Mouse (Mus musculus) neural tube, embryonic 13.5 days (tissue): ENCODE results near the gene Pnpla5. TPM values are rescaled to one million over a fixed set of nuclear protein-coding genes. Genes with fewer than 3 reads are reported as not detected.

Experiments used
- ATAC-seq: fragments of 200-750 bp; cut with Nextera tagmentation; 2 replicates; pipeline ENCODE4 v1.8.0; 2017; ENCODE audit warnings: low read depth, mild to moderate bottlenecking, moderate TSS enrichment, moderate library complexity
- H3K27ac ChIP-seq: fragments of 300-500 bp; sonication (generic); replicated peaks from 2 replicates; pipeline ENCODE4 v1.5.1; 2015; ENCODE audit warnings: moderate library complexity, mild to moderate bottlenecking, inconsistent platforms
- H3K27me3 ChIP-seq: fragments of 300-500 bp; sonication (generic); 2 replicates; pipeline ENCODE4 v1.6.1; 2015; ENCODE audit warnings: mild to moderate bottlenecking, inconsistent platforms
- H3K36me3 ChIP-seq: fragments of 300-500 bp; sonication (generic); 2 replicates; pipeline ENCODE4 v1.6.1; 2015; ENCODE audit warnings: mild to moderate bottlenecking, inconsistent platforms
- H3K4me1 ChIP-seq: fragments of 300-500 bp; sonication (generic); replicated peaks from 2 replicates; pipeline ENCODE4 v1.6.1; 2015; ENCODE audit warnings: inconsistent platforms
- H3K4me2 ChIP-seq: fragments of 300-500 bp; sonication (generic); 2 replicates; pipeline ENCODE4 v1.6.1; 2015; ENCODE audit warnings: inconsistent platforms, mild to moderate bottlenecking, moderate library complexity
- H3K4me3 ChIP-seq: fragments of 300-500 bp; sonication (generic); 2 replicates; pipeline ENCODE4 v1.5.1; 2015; ENCODE audit warnings: mild to moderate bottlenecking, inconsistent platforms
- H3K9ac ChIP-seq: fragments of 300-500 bp; sonication (generic); 2 replicates; pipeline ENCODE4 v1.6.1; 2015; ENCODE audit warnings: moderate library complexity, mild to moderate bottlenecking, inconsistent platforms
- H3K9me3 ChIP-seq: fragments of 300-500 bp; sonication (generic); 2 replicates; pipeline ENCODE4 v1.6.1; 2016; ENCODE audit warnings: inconsistent platforms
- WGBS: fragments of 180-500 bp; shearing (Covaris S2); methylation state at CpG from one replicate; pipeline ENCODE4 v1.1.7; 2015; 5-methylcytosine and 5-hydroxymethylcytosine counted together
- polyA plus RNA-seq: library from polyadenylated mRNA; unstranded; fragments of >200 nt; fragmentation: Nextera tagmentation; extraction: Ambion mirVana; gene quantifications from 2 replicates; pipeline ENCODE4 v1.2.1, GENCODE M21; 2015

The Pnpla5 gene
- polyA plus RNA-seq, 1 experiment from 2014 or later, result not detected

- H3K36me3 ChIP-seq, result peaks cover 16% of the 10 kb centered on the region; the same call in 1 of the 2 replicates
- H3K9ac ChIP-seq, result no peak overlapping the region
- no peak overlapping the region for H3K4me3 ChIP-seq
- H3K9me3 ChIP-seq, result no peaks in the 10 kb centered on the region
- WGBS, result 75% methylated on average over 13 of the region's 13 CpGs
- ATAC-seq, result no peak
- H3K27me3 ChIP-seq, result peaks cover 9% of the 10 kb centered on the region; the same call in 1 of the 2 replicates
- H3K27ac ChIP-seq, result no peak overlapping the region
- H3K4me1 ChIP-seq, result peaks cover 7% of the 10 kb centered on the region
- H3K4me2 ChIP-seq, result no peak overlapping the region
Observed at GRCm38 (mm10) chr15:84078667-84079066, 44.3 kb downstream of the Pnpla5 start.

GRCm38 (mm10) chr15:84077151-84077550, 45.8 kb downstream of the Pnpla5 start:
- no peak for ATAC-seq

GRCm38 (mm10) chr15:84074705-84075185, 48.2 kb downstream of the Pnpla5 start:
- peaks cover 29% of the 10 kb centered on the region for H3K27me3 ChIP-seq
- peak overlapping the region; percentile 20; the same call in 1 of the 2 replicates for H3K4me2 ChIP-seq
- WGBS, result 12% methylated on average over 17 of the region's 17 CpGs
- H3K4me1 ChIP-seq, result peaks cover 14% of the 10 kb centered on the region
- peaks cover 11% of the 10 kb centered on the region; the same call in 1 of the 2 replicates for H3K36me3 ChIP-seq
- ATAC-seq, result no peak
- no peaks in the 10 kb centered on the region for H3K9me3 ChIP-seq
- H3K27ac ChIP-seq, result no peak overlapping the region
- H3K4me3 ChIP-seq, result no peak overlapping the region
- no peak overlapping the region for H3K9ac ChIP-seq

More at GRCm38 (mm10) chr15:84077151-84077550, 45.8 kb downstream of the Pnpla5 start:
- Histone ChIP-seq H3K4me1 (peaks cover 7% of the 10 kb centered on the region), H3K27me3 (peaks cover 9% of the 10 kb centered on the region; the same call in 1 of the 2 replicates), H3K4me3 (no peak overlapping the region), H3K9me3 (no peaks in the 10 kb centered on the region), H3K27ac (no peak overlapping the region), H3K4me2 (no peak overlapping the region), H3K9ac (no peak overlapping the region), H3K36me3 (peaks cover 16% of the 10 kb centered on the region; the same call in 1 of the 2 replicates)
- 60% methylated on average over 17 of the region's 17 CpGs for WGBS

DNA sequence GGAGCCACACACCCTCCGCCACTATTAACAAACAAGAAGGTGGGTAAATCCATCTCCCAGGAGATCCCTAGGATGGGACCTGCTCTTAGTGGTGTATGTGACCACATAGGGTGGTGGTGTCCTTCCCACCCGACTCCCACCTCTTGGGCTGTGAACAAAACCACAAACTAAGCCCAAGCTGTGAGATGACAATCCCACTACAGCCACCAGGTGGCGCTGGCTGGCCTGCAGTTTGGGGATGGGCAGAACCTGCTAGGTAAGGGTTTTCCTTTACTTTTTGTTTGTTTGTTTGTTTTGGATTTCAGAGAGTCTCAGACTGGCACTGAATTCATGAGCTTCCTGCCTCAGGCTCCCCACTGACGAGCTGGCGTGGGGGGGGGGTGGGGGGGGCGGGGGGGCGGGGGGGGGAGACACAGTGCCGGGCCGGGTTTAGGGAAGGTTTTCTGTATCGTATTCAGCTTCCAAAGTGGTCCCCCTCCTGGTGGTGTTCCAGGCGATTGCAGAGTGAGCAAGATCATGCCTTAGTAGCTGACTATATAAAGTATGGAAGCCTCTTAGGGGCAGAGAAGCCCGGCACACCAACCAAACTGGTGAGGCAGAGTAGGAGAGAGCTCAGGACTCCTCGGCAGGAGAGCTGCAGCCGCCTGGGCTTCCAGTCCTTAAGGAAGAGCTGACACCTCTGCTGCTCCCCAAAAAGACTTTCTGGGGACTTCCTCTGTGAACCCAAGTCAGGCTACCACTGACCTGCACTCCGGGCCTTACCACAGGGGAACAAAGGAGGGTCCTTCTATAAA, 48.9 kb downstream of the Pnpla5 start:
- WGBS, result 9% methylated on average over 14 of the region's 15 CpGs
- H3K4me3 ChIP-seq, result no peak overlapping the region
- H3K9ac ChIP-seq, result no peak overlapping the region
- peak overlapping the region; percentile 20; the same call in 1 of the 2 replicates for H3K4me2 ChIP-seq
- no peak overlapping the region for H3K27ac ChIP-seq
- peaks cover 20% of the 10 kb centered on the region for H3K4me1 ChIP-seq
- H3K27me3 ChIP-seq, result peaks cover 35% of the 10 kb centered on the region
- H3K36me3 ChIP-seq, result peaks cover 7% of the 10 kb centered on the region; the same call in 1 of the 2 replicates
- 0 out of 2 replicates have a peak, but pooled peaks have one; percentile 23 for ATAC-seq
- H3K9me3 ChIP-seq, result no peaks in the 10 kb centered on the region

DNA sequence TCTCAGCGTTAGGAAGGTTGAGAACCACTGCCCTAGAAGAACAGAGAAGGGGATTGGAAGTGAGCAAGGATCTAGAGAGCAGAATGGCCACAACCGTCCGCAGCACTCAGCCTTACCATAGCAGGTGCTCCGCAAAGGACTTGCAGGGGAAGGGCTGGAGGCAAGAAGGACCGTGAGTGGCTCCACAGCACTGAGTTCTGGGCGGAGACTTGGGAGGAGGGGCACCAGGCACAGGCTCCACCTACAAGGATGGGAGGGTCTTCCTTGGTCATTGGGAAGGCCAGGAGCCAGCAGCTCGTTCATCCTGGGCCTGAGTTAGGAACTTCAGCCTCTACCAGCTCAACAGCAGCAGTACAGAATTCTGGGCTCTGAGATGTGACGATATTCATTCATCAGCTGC, 49.9 kb downstream of the Pnpla5 start:
- ATAC-seq, result no peak
- Histone ChIP-seq H3K27ac (no peak overlapping the region), H3K4me3 (no peak overlapping the region), H3K9me3 (no peaks in the 10 kb centered on the region), H3K27me3 (peaks cover 43% of the 10 kb centered on the region), H3K9ac (no peak overlapping the region), H3K36me3 (0 out of 2 replicates have a peak, but pooled peaks cover 6% of the 10 kb centered on the region), H3K4me2 (no peak overlapping the region), H3K4me1 (peaks cover 27% of the 10 kb centered on the region)
- 30% methylated on average over 8 of the region's 8 CpGs for WGBS

DNA sequence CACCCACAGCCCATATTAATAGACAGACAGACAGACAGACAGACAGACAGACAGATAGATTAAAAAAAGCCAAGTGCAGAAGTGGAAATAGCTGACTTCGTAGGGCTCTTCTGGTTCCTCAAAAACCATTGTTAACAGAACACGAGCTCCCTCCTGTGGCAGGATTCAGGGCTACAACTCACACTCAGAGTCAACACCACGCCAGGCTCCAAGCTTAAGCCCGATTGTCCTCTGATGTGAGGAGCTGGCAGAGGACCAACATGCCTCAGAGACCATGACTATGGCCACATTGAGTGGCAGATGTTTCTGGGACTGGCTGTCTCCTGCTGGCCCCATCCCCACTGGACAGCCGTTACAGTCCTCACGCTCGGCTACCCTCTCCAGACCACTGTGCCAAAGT, 50.7 kb downstream of the Pnpla5 start:
- Histone ChIP-seq H3K27me3 (peaks cover 47% of the 10 kb centered on the region), H3K9me3 (no peaks in the 10 kb centered on the region), H3K4me1 (peaks cover 27% of the 10 kb centered on the region), H3K4me3 (no peak overlapping the region), H3K4me2 (no peak overlapping the region), H3K27ac (no peak overlapping the region), H3K36me3 (0 out of 2 replicates have a peak, but pooled peaks cover 6% of the 10 kb centered on the region), H3K9ac (no peak overlapping the region)
- WGBS, result 20% methylated on average over 7 of the region's 7 CpGs
- no peak for ATAC-seq

DNA sequence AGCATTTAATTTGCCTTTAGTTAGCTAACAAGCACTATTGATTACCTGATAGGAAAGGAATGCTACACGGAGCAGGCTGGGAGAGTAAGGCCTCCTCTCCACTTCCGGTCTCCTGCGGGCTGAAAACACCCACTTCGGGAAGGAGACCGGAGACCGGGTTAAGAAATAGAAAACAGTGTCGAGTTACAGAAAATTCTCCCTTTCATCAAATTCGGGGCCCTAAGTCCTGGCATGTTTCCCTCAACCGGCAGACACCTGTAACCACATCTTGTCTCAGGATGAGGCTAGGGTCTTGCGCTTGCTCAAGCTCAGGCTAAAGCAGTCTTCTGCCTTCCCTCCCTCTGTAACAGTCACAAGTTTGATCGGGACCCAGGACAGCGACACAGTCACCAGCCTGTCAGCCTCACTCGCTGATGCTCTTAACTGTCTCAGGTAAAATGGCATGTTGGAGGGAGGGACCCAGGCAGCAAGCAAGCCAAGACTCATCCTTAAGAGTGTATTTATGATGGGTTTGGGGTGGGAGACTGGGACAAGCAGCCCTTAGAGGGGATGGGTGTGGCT, 52.8 kb downstream of the Pnpla5 start:
- Histone ChIP-seq H3K27ac (0 out of 2 replicates have a peak overlapping the region, but pooled peaks have one; percentile 23), H3K4me2 (peak overlapping the region; percentile 30), H3K27me3 (peaks cover 58% of the 10 kb centered on the region)

DNA sequence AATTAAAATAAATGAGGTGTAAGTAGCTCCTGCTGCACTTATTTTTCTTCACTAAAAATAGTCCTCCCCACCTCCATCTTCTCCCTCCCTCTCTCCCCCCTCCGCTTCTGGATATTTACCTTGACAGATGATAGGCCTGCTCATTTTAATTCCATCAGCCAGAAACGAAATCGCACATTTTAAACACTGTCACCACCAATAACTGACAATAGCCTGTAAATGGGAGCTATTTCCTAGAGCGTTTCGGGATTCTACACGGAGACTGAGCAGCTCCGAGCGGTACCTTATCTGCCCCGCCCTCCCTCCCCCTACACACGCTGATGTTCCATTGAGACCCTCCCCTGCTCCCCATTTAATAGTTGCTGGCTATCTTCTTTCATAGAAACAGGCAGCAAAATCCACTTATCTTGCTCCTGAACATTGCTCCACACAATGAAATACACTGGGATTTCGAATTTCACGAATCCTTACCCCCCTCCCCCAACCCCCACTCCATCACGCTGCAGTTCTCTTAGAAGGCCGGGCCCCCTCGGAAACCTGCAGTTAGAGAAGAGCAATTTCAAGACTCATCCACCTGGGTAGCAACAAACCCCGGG, 53.4 kb downstream of the Pnpla5 start:
- H3K27me3 ChIP-seq, result peaks cover 58% of the 10 kb centered on the region
- 7% methylated on average over 16 of the region's 16 CpGs for WGBS

More for the DNA sequence above, 52.8 kb downstream of the Pnpla5 start:
- Histone ChIP-seq H3K36me3 (no peaks in the 10 kb centered on the region), H3K9ac (no peak overlapping the region), H3K9me3 (no peaks in the 10 kb centered on the region), H3K4me3 (no peak overlapping the region), H3K4me1 (peaks cover 29% of the 10 kb centered on the region)
- WGBS, result 8% methylated on average over 13 of the region's 13 CpGs
- no peak for ATAC-seq

DNA sequence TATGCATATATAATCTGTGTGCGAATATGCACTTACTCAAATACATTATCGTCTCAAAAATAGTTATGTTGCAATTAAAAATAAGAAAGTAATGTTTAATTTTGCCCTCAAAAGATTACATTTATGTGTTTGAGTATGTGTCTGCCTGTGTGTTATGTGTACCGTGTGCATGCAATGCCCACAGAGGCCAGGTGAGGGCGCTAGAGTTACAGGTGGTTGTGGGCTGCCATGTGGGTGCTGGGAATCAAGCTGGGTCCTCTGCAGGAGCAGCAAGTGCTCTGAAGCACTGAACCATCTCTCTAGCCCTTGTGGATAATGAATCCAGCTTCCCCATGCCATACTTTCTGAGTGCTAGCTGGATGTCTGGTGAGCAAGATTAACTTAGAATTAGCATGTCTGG, 57.3 kb downstream of the Pnpla5 start:
- Histone ChIP-seq H3K9me3 (no peaks in the 10 kb centered on the region), H3K4me1 (peaks cover 28% of the 10 kb centered on the region), H3K27me3 (peaks cover 57% of the 10 kb centered on the region), H3K27ac (no peak overlapping the region), H3K36me3 (no peaks in the 10 kb centered on the region), H3K9ac (no peak overlapping the region), H3K4me2 (no peak overlapping the region), H3K4me3 (no peak overlapping the region)
- WGBS, result 65% methylated on average over 4 of the region's 4 CpGs
- no peak for ATAC-seq

More for the DNA sequence above, 53.4 kb downstream of the Pnpla5 start:
- Histone ChIP-seq H3K9ac (no peak overlapping the region), H3K4me3 (no peak overlapping the region), H3K4me1 (peaks cover 31% of the 10 kb centered on the region), H3K27ac (peak overlapping the region; percentile 23; the same call in 1 of the 2 replicates), H3K36me3 (no peaks in the 10 kb centered on the region), H3K9me3 (no peaks in the 10 kb centered on the region), H3K4me2 (peak overlapping the region; percentile 30)
- no peak for ATAC-seq

DNA sequence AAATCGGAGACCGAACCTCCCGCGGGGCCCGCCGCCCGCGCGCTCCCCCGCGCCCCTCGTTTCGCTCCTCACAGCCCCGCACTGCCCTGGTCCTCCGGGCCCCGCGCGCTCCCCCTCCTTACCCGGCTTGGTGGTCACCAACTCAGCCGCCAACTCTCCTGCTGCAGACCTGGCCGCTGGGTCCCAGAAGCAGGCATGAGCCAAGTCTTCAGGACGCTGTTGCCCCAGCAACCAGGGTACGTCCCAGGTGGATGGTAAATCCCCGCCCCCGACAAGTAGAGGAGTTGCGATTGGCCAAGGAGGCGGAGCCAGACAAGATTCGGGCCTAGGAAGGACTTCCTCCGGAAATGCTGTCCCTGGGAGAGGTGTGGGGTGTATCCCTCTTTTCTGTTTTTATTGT, 57.8 kb downstream of the Pnpla5 start, which contains the start of gene Efcab6:
TSS of gene Efcab6 (minus strand) at position 240 of the 400 bp plus-strand sequence.
- peaks cover 51% of the 10 kb centered on the region for H3K27me3 ChIP-seq
- H3K9ac ChIP-seq, result peak within 1 kb of the TSS; percentile 52; the same call in 1 of the 2 replicates
- peak; percentile 70 for ATAC-seq
- H3K27ac ChIP-seq, result no peak within 1 kb of the TSS
- 2% methylated on average over 29 of the region's 29 CpGs for WGBS
- peak within 1 kb of the TSS; percentile 36 for H3K4me3 ChIP-seq
- peak within 1 kb of the TSS; percentile 67 for H3K4me2 ChIP-seq
- H3K36me3 ChIP-seq, result no peaks in the 10 kb centered on the region
- H3K4me1 ChIP-seq, result peaks cover 25% of the 10 kb centered on the region
- H3K9me3 ChIP-seq, result no peaks in the 10 kb centered on the region
